Mouse (Mus musculus) lung, postnatal 0 days (tissue): ENCODE data around the gene Kcnc2. TPM values are rescaled to one million over a fixed set of nuclear protein-coding genes. Genes with fewer than 3 reads are reported as not detected.
"Not testable (repeated sequence)": the region's sequence is repeated elsewhere in the genome, so short reads cannot be mapped to it uniquely, and the experiment has no call there.

Experiments
- ATAC-seq: fragments of 200-750 bp; cut with Nextera tagmentation; 2 replicates; pipeline ENCODE4 v1.8.0; 2017; ENCODE audit warnings: moderate library complexity
- DNase-seq: peaks from one replicate; pipeline ENCODE4 v3.0.0-alpha.2; 2016; ENCODE audit warnings: low spot score
- H3K27ac ChIP-seq: fragments of 300-500 bp; sonication (generic); 2 replicates; pipeline ENCODE4 v1.5.1; 2014; ENCODE audit warnings: antibody characterized with exemption, mild to moderate bottlenecking, low read length, mixed read lengths
- H3K27me3 ChIP-seq: fragments of 300-500 bp; sonication (generic); replicated peaks from 2 replicates; pipeline ENCODE4 v1.6.1; 2014; ENCODE audit warnings: low read length, mixed read lengths; ENCODE audit not compliant: insufficient read depth
- H3K36me3 ChIP-seq: fragments of 300-500 bp; sonication (generic); 2 replicates; pipeline ENCODE4 v1.6.1; 2014; ENCODE audit warnings: low read length, mixed read lengths; ENCODE audit not compliant: insufficient read depth
- H3K4me1 ChIP-seq: fragments of 300-500 bp; sonication (generic); 2 replicates; pipeline ENCODE4 v1.6.1; 2014; ENCODE audit warnings: antibody characterized with exemption, low read depth, low read length, mixed read lengths; ENCODE audit not compliant: insufficient read depth
- H3K4me2 ChIP-seq: fragments of 300-500 bp; sonication (generic); replicated peaks from 2 replicates; pipeline ENCODE4 v1.6.1; 2014; ENCODE audit warnings: low read depth, mild to moderate bottlenecking, low read length, moderate library complexity, mixed read lengths
- H3K4me3 ChIP-seq: fragments of 300-500 bp; sonication (generic); 2 replicates; pipeline ENCODE4 v1.5.1; 2014; ENCODE audit warnings: low read depth, low read length
- H3K9ac ChIP-seq: fragments of 300-500 bp; sonication (generic); replicated peaks from 2 replicates; pipeline ENCODE4 v1.6.1; 2014; ENCODE audit warnings: low read depth, mild to moderate bottlenecking
- H3K9me3 ChIP-seq: fragments of 300-500 bp; sonication (generic); 2 replicates; pipeline ENCODE4 v1.6.1; 2016; ENCODE audit warnings: low read length, mixed read lengths
- CTCF ChIP-seq: IDR thresholded peaks from 2 replicates; pipeline ENCODE4 v1.5.1; 2016; ENCODE audit warnings: antibody characterized with exemption, mild to moderate bottlenecking
- EP300 ChIP-seq: IDR thresholded peaks from 2 replicates; pipeline ENCODE4 v1.6.1; 2016; ENCODE audit warnings: antibody characterized with exemption, mild to moderate bottlenecking, control low read depth
- WGBS: fragments of 180-500 bp; shearing (Covaris S2); extraction: QIAGEN DNeasy Blood & Tissue Kit; methylation state at CpG from one replicate; pipeline ENCODE4 v1.1.7; 2014; 5-methylcytosine and 5-hydroxymethylcytosine counted together
- polyA plus RNA-seq: library from polyadenylated mRNA; unstranded; fragments of >200 nt; fragmentation: Nextera tagmentation; extraction: Ambion mirVana; gene quantifications from 2 replicates; pipeline ENCODE4 v1.2.1, GENCODE M21; 2015

Kcnc2 gene
- polyA plus RNA-seq: 0.45 and 0.69 TPM in 2 replicates

DNA sequence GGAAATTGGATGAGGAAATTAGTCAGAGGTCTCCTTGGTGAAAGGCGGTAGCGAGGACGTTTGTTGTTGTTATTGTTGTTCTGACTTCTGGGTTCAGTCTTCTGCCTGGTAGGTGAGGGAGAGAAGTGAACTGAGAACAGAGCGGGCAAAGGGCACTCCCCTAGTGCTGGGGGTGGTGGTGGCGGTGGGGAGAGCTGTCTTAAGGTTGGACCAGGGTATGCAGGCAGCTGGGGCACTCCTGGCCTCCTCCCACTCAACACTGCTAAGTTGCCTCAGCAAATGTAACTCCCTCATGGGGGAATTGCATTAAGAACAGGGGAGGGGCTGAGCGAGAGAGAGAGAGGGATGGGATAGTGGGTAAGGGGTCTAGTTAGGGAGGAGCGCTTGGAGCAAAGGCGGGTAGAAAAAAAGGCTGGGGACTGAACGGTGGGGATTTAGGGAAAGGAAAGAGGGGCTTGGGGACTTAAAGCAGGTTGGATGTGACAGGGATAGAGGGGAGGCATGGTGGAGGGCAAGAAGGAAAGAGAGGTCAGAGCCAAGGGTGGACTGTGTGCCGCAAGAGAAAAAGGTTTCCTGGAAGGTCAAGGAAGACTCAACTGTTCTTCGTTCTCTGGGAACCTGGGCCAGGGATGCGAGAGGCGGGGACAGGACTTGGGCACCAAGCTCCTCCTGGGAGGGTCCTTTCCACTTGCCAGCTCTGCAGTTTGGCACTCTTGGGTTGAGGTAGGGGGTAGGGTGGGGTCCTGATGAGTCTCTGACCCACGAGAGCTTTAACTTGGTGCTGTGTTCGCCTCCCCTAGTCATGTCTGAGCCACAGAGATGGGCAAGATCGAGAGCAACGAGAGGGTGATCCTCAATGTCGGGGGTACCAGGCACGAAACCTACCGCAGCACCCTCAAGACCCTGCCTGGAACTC is at the start of gene Kcnc2:
Kcnc2 (plus strand) TSS at position 235 of the 916 bp plus-strand sequence.
- no peaks in the 10 kb centered on the region for H3K9me3 ChIP-seq
- 4% methylated on average over 20 of the region's 20 CpGs for WGBS
- DNase-seq (peak; percentile 5), ATAC-seq (peak; percentile 54)
- peak within 1 kb of the TSS; percentile 84 for H3K4me2 ChIP-seq
- H3K27me3 ChIP-seq: peaks cover 11% of the 10 kb centered on the region; the same call in 1 of the 2 replicates
- H3K36me3 ChIP-seq: no peaks in the 10 kb centered on the region
- H3K27ac ChIP-seq: no peak within 1 kb of the TSS
- H3K4me3 ChIP-seq: peak within 1 kb of the TSS; percentile 44
- 0 out of 2 replicates have a peak within 1 kb of the TSS, but pooled peaks have one; percentile 9 for H3K9ac ChIP-seq
- 0 out of 2 replicates have a peak, but pooled peaks cover 7% of the 10 kb centered on the region for H3K4me1 ChIP-seq
- no peak for TF ChIP-seq CTCF
- no peak for TF ChIP-seq EP300

DNA sequence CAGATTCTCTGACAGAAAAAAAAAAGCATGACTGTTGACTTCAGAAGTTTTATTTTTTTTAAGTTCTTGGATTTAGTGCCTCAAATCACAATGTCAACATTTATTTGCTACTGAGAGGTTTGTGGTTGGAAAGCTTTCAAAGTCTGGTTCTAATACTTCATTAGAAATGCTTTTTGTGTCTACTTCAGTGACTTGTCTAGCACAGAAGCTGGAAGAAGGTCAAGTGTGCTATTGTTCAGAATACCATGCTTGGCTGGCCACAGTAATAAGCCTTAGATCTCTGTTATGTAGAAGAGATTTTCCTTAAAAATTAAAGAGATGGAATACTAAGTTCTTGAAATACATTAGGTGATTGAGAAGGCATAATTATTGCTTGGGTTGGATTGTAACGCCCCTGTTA is 43.8 kb upstream of the Kcnc2 start:
- H3K4me2 ChIP-seq: no peak overlapping the region
- no peaks in the 10 kb centered on the region for H3K9me3 ChIP-seq
- TF ChIP-seq EP300: no peak
- no peak for TF ChIP-seq CTCF
- no peaks in the 10 kb centered on the region for H3K27me3 ChIP-seq
- no peak for ATAC-seq
- DNase-seq: peak; percentile 7
- no peak overlapping the region for H3K27ac ChIP-seq
- 57% methylated on average over 1 of the region's 1 CpGs for WGBS
- H3K4me1 ChIP-seq: no peaks in the 10 kb centered on the region
- H3K36me3 ChIP-seq: no peaks in the 10 kb centered on the region
- no peak overlapping the region for H3K9ac ChIP-seq
- H3K4me3 ChIP-seq: no peak overlapping the region

DNA sequence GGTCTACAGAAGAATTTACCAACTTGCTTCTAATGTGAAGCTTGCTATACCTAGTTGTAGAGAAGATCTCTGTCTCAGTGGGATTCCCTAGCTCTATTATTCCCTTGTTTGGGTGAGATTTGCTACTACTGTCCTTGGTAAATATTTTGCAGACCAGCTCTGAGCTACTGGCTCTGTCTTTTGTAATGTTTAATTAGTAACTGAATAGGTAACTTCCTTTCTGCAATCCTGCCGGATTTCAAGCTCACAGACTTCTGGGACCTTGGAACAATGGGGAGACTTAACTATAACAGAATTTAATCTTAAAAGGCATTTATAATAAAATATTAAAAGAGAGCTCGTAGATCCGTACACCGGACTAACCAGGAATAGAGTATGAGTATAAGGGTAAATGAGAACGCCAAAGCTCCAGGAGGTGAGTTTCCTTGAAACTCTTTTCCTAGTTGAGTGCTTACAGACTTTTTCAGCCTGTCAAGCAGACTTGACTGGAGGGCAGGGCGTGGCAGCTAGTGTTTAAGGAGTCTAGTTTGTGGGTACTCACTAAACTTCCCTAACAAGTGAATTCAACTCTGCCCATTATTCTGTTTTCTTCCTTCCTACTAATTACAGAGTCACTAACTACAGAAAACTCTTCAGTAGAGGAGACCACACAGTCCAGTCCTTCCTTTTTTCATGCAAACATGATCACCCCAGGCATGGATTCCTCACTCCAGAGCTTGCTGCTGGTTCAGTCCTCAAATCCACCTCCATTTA is 41.7 kb upstream of the Kcnc2 start:
- H3K9me3 ChIP-seq, H3K27me3 ChIP-seq, H3K4me2 ChIP-seq, H3K36me3 ChIP-seq, H3K27ac ChIP-seq, ATAC-seq, H3K9ac ChIP-seq, H3K4me1 ChIP-seq, H3K4me3 ChIP-seq: not testable (repeated sequence)
- WGBS: 35% methylated on average over 6 of the region's 6 CpGs
- DNase-seq: peak; percentile 26

DNA sequence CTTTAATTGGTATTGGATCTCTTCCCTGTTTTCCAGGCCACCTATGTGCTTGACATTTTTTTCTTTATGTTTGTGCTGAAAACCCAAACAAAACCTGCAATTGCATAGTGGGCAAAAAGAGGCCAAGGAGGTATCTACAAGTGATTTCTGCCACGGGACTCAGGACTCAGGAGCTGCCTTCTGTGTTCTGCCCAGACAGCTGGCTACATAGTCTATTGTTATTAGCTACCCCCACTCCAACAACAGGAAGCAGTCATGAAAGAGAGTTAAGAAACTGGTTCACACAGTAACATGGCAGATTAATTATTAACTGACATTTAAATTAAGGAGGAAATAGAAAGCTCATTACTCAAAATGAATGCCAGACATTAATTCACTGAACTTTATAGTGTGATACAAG is 38.2 kb upstream of the Kcnc2 start:
- not testable (repeated sequence) for H3K27me3 ChIP-seq, H3K36me3 ChIP-seq, H3K4me3 ChIP-seq, H3K9ac ChIP-seq, DNase-seq, H3K4me2 ChIP-seq, H3K9me3 ChIP-seq, H3K27ac ChIP-seq, H3K4me1 ChIP-seq, ATAC-seq
- 26% methylated on average over 1 of the region's 1 CpGs for WGBS

DNA sequence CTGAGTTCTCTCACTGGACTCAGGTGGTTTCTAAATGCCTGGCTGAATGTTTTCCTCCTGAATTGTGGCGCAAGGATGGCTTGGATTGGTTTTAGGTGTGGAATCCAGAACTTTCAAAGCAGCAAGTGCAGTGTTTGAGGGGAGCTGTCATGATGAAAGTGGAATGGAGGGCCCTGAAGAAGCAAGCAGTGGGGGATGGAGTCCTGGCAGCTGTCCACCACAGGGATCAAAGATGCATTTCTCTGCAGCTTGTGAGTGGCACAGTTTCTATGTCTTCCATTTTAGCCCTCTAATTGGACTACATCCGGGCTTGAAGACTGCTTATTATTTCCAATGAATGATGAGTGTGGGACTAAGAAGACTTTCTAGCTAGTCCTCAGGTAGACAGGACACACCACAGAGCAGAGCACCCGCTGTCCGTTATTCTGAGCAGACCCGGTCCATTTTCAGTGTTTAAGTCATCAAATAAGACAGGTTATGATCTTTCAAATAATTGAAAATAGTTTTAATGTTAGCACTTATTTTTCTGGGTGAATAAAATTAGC is 35.5 kb upstream of the Kcnc2 start:
- not testable (repeated sequence) for H3K4me3 ChIP-seq, H3K36me3 ChIP-seq, ATAC-seq, H3K9ac ChIP-seq, H3K4me2 ChIP-seq, H3K9me3 ChIP-seq, DNase-seq, H3K4me1 ChIP-seq, H3K27ac ChIP-seq, H3K27me3 ChIP-seq
- WGBS: 85% methylated on average over 5 of the region's 5 CpGs

DNA sequence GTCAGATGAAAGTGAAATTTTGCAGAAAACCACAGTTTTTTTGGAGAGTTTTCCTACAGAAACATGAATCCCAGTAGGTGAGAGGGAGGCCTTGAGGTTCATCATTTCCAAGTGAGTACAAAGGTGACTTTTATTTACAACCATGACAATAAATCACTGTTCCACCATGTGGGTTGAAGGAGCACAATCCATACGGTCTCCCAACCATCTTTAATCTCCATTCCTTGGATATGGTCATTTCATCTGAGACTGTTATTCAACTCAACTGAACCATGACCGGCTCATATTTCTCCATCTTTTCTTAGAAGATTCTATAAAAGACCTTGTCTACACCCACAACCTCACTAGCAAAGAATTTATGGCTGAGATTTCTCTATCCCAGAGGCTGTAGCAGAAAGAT is 22.6 kb upstream of the Kcnc2 start:
- Histone ChIP-seq H3K4me1 (no peaks in the 10 kb centered on the region), H3K27ac (no peak overlapping the region), H3K4me2 (no peak overlapping the region), H3K9me3 (no peaks in the 10 kb centered on the region), H3K4me3 (no peak overlapping the region), H3K27me3 (no peaks in the 10 kb centered on the region), H3K9ac (no peak overlapping the region), H3K36me3 (no peaks in the 10 kb centered on the region)
- TF ChIP-seq EP300: no peak
- no peak for TF ChIP-seq CTCF
- DNase-seq (no peak), ATAC-seq (no peak)
- 78% methylated on average over 2 of the region's 2 CpGs for whole genome bisulfite sequencing
